Mouse (Mus musculus) thymus, adult 2 months (tissue): Measurements from ENCODE around the gene Slc51a. TPM values are rescaled to one million over a fixed set of nuclear protein-coding genes. Genes with fewer than 3 reads are reported as not detected.

Experiments used
- DNase-seq: peaks from one replicate; pipeline ENCODE4 v3.0.0; 2021
- H3K27ac ChIP-seq: fragments of 200-500 bp; 2 replicates; pipeline ENCODE4 v1.5.1; 2012; ENCODE audit warnings: low read length, control low read depth; ENCODE audit not compliant: control insufficient read depth, insufficient read depth
- H3K27me3 ChIP-seq: fragments of 200-500 bp; 2 replicates; pipeline ENCODE4 v1.6.1; 2012; ENCODE audit warnings: mild to moderate bottlenecking, low read length, moderate library complexity, mixed read lengths; ENCODE audit not compliant: control insufficient read depth, insufficient read depth
- H3K36me3 ChIP-seq: fragments of 200-500 bp; 2 replicates; pipeline ENCODE4 v1.6.1; 2012; ENCODE audit warnings: mild to moderate bottlenecking, low read length, moderate library complexity; ENCODE audit not compliant: control insufficient read depth, insufficient read depth
- H3K4me1 ChIP-seq: fragments of 200-500 bp; replicated peaks from 2 replicates; pipeline ENCODE4 v1.6.1; 2012; ENCODE audit warnings: low read length; ENCODE audit not compliant: control insufficient read depth, insufficient read depth
- H3K4me3 ChIP-seq: fragments of 200-500 bp; 2 replicates; pipeline ENCODE4 v1.5.1; 2012; ENCODE audit warnings: mild to moderate bottlenecking, low read length, control low read depth, moderate library complexity; ENCODE audit not compliant: control insufficient read depth, insufficient read depth
- CTCF ChIP-seq: fragments of 200-500 bp; IDR thresholded peaks from 2 replicates; pipeline ENCODE4 v1.5.1; 2012; ENCODE audit warnings: mild to moderate bottlenecking, control low read depth, low read length, moderate library complexity, borderline replicate concordance; ENCODE audit not compliant: control insufficient read depth, poor library complexity, insufficient read depth; ENCODE audit errors: extremely low read depth
- POLR2A ChIP-seq: fragments of 200-500 bp; IDR thresholded peaks from 2 replicates; pipeline ENCODE4 v1.6.1; 2012; ENCODE audit warnings: mild to moderate bottlenecking, low read length, control low read depth, moderate library complexity; ENCODE audit not compliant: control insufficient read depth, poor library complexity, insufficient read depth; ENCODE audit errors: extremely low read depth
- WGBS: fragments of 180-500 bp; shearing (Covaris S2); methylation state at CpG from one replicate; pipeline ENCODE4 v1.1.7; 2018; 5-methylcytosine and 5-hydroxymethylcytosine counted together
- polyA plus RNA-seq: library from polyadenylated mRNA; depleted of rRNA; stranded (reverse); fragments of >200 nt; gene quantifications from 2 replicates; pipeline ENCODE4 v1.2.3, GENCODE M21; 2012; rRNA removed

Gene Slc51a
- polyA plus RNA-seq = 1.3 and 1.5 TPM in 2 replicates

DNA sequence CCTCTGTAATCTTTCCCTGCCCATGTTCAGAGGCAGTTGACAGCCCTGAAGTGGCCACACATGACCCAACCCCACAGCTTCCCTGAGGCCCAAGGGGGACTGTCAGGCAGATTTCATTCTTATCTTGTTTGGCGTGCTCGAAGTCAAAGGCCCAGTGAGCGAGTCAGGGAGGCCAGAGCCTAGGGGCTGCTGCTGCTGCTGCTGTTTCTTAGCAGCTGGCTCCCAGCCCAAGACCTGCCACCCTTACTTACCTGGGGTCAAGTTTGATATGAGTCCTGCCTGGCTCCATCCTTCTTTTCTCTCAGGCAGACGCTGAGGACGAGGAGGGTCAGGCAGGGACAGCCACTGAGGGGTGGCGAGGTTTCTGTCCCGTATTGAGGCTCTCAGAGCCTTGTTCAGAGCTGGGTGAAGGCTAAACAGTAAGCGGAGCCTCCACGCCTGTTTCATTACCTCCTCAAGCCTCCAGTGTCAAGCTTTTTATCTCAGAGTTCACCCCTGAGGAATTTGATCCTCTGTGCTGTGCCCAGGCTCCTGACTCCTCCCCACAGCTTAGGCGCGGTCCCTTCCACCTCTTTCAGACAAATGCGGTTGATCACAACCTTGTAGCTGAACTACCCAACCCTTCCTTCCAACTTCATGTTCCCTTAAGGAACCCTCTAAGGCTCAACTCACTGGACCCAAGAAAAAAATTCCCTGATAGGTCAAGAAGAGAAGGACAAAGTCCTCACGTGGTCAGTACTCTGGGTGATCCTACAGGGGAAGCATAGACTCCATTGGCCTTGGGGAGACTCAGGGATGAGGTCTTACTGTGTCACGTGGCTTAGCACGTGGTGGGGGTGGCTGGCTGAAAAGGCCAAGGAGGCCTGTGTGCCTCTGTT lies at the start of gene Slc51a:
Gene Slc51a (minus strand): TSS at position 646 of the 878 bp plus-strand sequence.
- TF ChIP-seq CTCF (no peak), POLR2A (no peak)
- no peaks in the 10 kb centered on the region for H3K36me3 ChIP-seq
- WGBS = 92% methylated on average over 15 of the region's 15 CpGs
- H3K4me1 ChIP-seq = no peaks in the 10 kb centered on the region
- H3K27ac ChIP-seq = no peak within 1 kb of the TSS
- H3K27me3 ChIP-seq = no peaks in the 10 kb centered on the region
- H3K4me3 ChIP-seq = no peak within 1 kb of the TSS
- DNase-seq = no peak

DNA sequence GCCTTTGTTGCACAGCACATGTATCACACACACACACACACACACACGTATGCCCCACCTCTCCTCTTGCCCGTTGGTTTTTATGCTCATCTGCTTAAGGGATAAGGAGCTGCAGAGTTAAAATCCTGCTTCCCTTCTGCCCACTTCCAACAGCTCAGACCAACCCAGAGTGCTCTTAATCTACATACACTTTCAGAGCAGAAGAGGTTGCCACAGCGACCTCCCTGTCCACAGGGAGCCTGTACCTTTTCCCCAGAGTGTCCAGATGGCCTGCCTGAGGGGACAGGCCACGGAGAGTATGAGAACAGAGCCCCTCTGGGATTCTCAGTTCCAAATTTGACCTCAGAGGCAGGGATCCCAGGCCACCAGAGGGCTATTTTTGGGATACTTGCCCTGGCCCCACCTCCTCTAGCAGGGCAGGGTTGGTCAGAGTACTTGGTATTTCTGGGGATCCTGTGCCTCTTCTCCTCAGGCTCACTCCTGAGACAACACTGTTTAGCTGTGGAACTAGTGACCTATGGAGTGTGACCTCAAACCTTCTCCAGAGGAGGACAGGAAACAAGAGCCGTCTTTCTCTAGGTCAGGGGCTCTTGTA lies 47.6 kb upstream of the Slc51a start:
- H3K36me3 ChIP-seq = no peaks in the 10 kb centered on the region
- no peak for DNase-seq
- no peak for TF ChIP-seq POLR2A
- H3K4me3 ChIP-seq = no peak overlapping the region
- H3K4me1 ChIP-seq = peaks cover 31% of the 10 kb centered on the region
- WGBS = 71% methylated on average over 5 of the region's 5 CpGs
- no peak overlapping the region for H3K27ac ChIP-seq
- H3K27me3 ChIP-seq = no peaks in the 10 kb centered on the region

DNA sequence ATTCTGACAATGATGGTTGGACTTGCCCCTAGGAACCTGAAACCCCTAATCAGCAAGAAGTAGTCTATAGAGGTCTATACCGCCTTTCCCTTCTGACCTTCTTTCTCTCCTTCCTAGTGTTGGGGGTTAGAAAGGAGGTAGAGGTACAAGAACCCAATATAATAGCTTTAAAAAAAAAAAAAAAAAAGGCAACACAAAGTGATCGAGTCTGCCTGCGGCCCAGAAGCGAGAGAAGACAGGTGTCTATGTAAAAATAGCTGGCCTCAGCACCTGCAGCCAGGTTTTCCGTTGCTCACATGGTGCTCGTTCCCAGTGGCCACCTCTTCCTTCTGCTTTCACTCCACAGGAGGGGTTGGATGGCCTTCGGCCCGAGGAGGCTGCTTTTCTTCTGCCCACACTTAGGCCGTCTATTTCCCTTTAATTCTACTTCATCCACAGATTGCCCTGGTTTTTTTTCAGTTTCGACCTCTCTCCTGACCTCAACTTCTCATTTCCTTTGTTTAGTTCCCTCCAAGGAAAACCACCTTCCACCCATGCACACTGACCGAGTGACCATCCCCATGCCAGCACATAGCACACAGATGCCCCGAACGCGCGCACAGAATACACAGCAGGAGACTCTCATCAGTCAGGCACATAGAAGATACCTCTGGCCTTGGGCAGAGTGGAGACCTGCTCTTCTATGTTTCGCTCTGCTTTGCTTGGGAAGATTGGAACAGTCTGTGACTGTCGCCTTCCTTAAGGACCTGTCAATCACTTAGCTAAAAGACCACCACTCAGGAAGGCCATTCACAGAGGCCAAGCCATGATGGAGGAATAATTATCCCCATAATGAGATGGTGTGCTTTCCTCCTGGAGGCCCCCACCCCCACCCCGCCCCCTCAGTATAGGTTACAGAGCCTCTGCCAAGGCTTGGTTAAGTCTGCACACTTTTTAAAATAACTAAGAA lies 45.5 kb upstream of the Slc51a start:
- H3K4me3 ChIP-seq = no peak overlapping the region
- H3K36me3 ChIP-seq = no peaks in the 10 kb centered on the region
- H3K27ac ChIP-seq = no peak overlapping the region
- H3K4me1 ChIP-seq = peaks cover 38% of the 10 kb centered on the region
- WGBS = 51% methylated on average over 18 of the region's 18 CpGs
- H3K27me3 ChIP-seq = no peaks in the 10 kb centered on the region
- TF ChIP-seq CTCF (no peak), POLR2A (no peak)
- no peak for DNase-seq

DNA sequence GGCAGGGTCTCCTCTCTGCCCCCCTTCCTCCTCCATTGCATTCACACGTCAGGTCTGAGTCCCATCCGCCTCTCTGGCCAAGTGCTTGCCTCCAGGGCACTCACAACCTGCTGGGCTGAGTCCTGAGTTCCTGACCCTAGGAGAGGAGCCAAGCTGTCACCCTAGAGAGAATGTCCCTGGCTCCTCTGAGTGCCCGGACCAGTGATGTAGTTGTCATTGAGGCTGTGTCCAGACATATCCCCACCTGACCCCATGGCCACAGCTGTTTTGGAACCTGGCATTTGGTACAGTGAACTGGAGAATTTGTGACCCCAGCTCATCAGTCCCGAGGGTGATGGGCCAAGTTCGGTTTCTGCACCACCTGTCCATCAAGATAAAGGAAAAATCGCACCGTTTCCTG lies 39.2 kb upstream of the Slc51a start:
- H3K27me3 ChIP-seq = no peaks in the 10 kb centered on the region
- 44% methylated on average over 7 of the region's 7 CpGs for WGBS
- H3K36me3 ChIP-seq = no peaks in the 10 kb centered on the region
- no peak overlapping the region for H3K27ac ChIP-seq
- H3K4me3 ChIP-seq = no peak overlapping the region
- H3K4me1 ChIP-seq = peaks cover 32% of the 10 kb centered on the region
- DNase-seq = no peak
- TF ChIP-seq CTCF (no peak), POLR2A (no peak)

DNA sequence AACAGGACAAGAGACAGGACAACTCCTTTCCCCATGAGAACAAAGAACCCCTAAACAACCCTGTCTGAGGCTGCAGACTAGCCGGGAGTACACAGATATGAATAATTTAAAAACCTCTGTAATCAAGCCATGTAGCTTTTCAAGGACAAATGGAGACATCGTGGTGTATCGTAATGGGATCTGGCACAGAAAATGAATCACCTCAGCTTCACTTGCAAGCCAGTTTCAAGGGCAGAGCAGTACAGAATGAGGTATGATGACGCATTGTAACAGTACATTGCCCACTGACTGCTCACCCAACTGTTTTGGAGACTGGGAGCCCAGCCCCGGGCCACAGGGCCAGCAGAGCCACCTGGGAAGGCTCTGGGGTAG lies 36.6 kb upstream of the Slc51a start:
- Histone ChIP-seq H3K36me3 (no peaks in the 10 kb centered on the region), H3K4me3 (no peak overlapping the region), H3K27me3 (no peaks in the 10 kb centered on the region), H3K27ac (no peak overlapping the region), H3K4me1 (peaks cover 48% of the 10 kb centered on the region)
- no peak for DNase-seq
- 65% methylated on average over 5 of the region's 5 CpGs for WGBS
- TF ChIP-seq CTCF (no peak), POLR2A (no peak)

DNA sequence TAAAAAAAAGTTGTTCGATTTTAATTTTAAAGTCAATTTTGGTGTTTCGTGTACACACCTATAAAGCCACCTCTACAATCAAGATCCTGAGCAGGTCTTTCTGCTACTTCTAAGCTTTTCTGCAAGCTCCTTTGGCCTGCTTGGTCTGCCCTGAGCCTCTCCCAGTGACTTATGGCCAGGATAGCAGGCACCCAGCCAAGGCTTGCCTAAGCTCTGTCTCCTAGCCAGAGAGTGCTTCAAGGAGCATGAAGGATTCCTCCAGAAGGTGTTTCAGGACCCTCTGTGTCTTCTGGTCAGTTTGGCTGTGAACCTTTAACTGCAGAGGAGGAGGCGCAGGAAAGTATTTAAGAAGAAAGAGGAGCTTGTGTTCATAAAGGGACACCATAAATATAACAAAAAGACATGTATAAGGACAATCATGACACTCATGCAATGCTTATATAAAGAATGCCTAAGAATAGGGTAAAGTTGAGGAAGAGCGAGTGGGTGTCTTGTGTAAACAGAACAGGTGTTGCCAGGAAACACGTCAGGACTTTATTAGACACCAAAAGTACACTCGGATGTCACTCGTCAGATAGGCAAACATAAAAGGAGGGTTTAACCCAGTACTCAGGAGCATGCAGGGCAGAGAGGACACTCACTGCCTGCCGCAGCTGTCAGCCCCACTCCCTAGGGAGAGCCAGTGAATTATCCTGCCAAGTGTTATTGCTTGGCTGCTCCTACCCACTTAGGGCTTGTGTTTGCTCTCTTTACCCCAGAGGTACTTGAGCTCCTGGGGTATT lies 36.0 kb upstream of the Slc51a start:
- TF ChIP-seq POLR2A = no peak
- no peak for TF ChIP-seq CTCF
- no peak overlapping the region for H3K27ac ChIP-seq
- DNase-seq = no peak
- no peaks in the 10 kb centered on the region for H3K27me3 ChIP-seq
- 59% methylated on average over 8 of the region's 8 CpGs for WGBS
- no peaks in the 10 kb centered on the region for H3K36me3 ChIP-seq
- H3K4me3 ChIP-seq = no peak overlapping the region
- H3K4me1 ChIP-seq = peaks cover 51% of the 10 kb centered on the region
